Mouse (Mus musculus): ENCODE measurements at regions not wholly inside any gene's neighbourhood (a gene's known extent, or its start where the extent isn't known, plus 50 kb on each side); places are given as distances from the start of the nearest gene placed in this dataset.
"Not testable (repeated sequence)": the region's sequence is repeated elsewhere in the genome, so short reads cannot be mapped to it uniquely, and the experiment has no call there.

- 87% methylated on average over 4 of the region's 4 CpGs for WGBS
Observed at GRCm38 (mm10) chr7:118320307-118320706, 76.8 kb upstream of the Smg1 start.

GRCm38 (mm10) chr7:118318432-118319135 is 75.1 kb upstream of the Smg1 start:
- WGBS: 64% methylated on average over 12 of the region's 12 CpGs
- Histone ChIP-seq H3K4me1 (peaks cover 14% of the 10 kb centered on the region), H3K27me3 (replicated peaks; ENCODE audit: low read depth, poor library complexity, severe bottlenecking) (no peaks in the 10 kb centered on the region), H3K36me3 (replicated peaks) (no peaks in the 10 kb centered on the region), H3K4me3 (no peak overlapping the region), H3K9me3 (no peaks in the 10 kb centered on the region), H3K27ac (replicated peaks) (no peak overlapping the region)
- no peak for DNase-seq (ENCODE audit: low spot score)

More at GRCm38 (mm10) chr7:118320307-118320706, 76.8 kb upstream of the Smg1 start:
- Histone ChIP-seq H3K4me1 (peaks cover 10% of the 10 kb centered on the region), H3K27me3 (replicated peaks; ENCODE audit: low read depth, poor library complexity, severe bottlenecking) (no peaks in the 10 kb centered on the region), H3K9me3 (no peaks in the 10 kb centered on the region), H3K27ac (replicated peaks) (no peak overlapping the region), H3K36me3 (replicated peaks) (no peaks in the 10 kb centered on the region), H3K4me3 (no peak overlapping the region)
- DNase-seq (ENCODE audit: low spot score): no peak

GRCm38 (mm10) chr7:118314886-118315285 is 71.4 kb upstream of the Smg1 start:
- not testable (repeated sequence) for H3K36me3 ChIP-seq (replicated peaks); DNase-seq (ENCODE audit: low spot score); H3K27me3 ChIP-seq (replicated peaks; ENCODE audit: low read depth, poor library complexity, severe bottlenecking); H3K27ac ChIP-seq (replicated peaks); H3K9me3 ChIP-seq; H3K4me3 ChIP-seq
- WGBS: 70% methylated on average over 10 of the region's 10 CpGs
- H3K4me1 ChIP-seq: peaks cover 14% of the 10 kb centered on the region

GRCm38 (mm10) chr7:118314228-118314658 is 70.8 kb upstream of the Smg1 start:
- H3K4me1 ChIP-seq: peaks cover 14% of the 10 kb centered on the region
- WGBS: 84% methylated on average over 8 of the region's 8 CpGs
- no peaks in the 10 kb centered on the region for H3K27me3 ChIP-seq (replicated peaks; ENCODE audit: low read depth, poor library complexity, severe bottlenecking)
- no peak overlapping the region for H3K4me3 ChIP-seq
- no peak for DNase-seq (ENCODE audit: low spot score)
- H3K9me3 ChIP-seq: no peaks in the 10 kb centered on the region
- no peak overlapping the region for H3K27ac ChIP-seq (replicated peaks)
- H3K36me3 ChIP-seq (replicated peaks): no peaks in the 10 kb centered on the region

GRCm38 (mm10) chr7:118313818-118314217 is 70.3 kb upstream of the Smg1 start:
- Histone ChIP-seq H3K4me1 (peaks cover 14% of the 10 kb centered on the region), H3K9me3 (no peaks in the 10 kb centered on the region), H3K4me3 (no peak overlapping the region), H3K27ac (replicated peaks) (no peak overlapping the region), H3K36me3 (replicated peaks) (no peaks in the 10 kb centered on the region), H3K27me3 (replicated peaks; ENCODE audit: low read depth, poor library complexity, severe bottlenecking) (no peaks in the 10 kb centered on the region)
- 75% methylated on average over 8 of the region's 8 CpGs for WGBS
- DNase-seq (ENCODE audit: low spot score): no peak

- Histone ChIP-seq H3K27me3 (replicated peaks; ENCODE audit: low read depth, poor library complexity, severe bottlenecking) (no peaks in the 10 kb centered on the region), H3K4me1 (peaks cover 10% of the 10 kb centered on the region), H3K9me3 (no peaks in the 10 kb centered on the region), H3K36me3 (replicated peaks) (no peaks in the 10 kb centered on the region), H3K4me3 (no peak overlapping the region), H3K27ac (replicated peaks) (no peak overlapping the region)
- DNase-seq (ENCODE audit: low spot score): no peak
- 73% methylated on average over 5 of the region's 5 CpGs for WGBS
Observed at GRCm38 (mm10) chr7:118309733-118310132, 66.3 kb upstream of the Smg1 start.

- H3K27me3 ChIP-seq (replicated peaks; ENCODE audit: low read depth, poor library complexity, severe bottlenecking): no peaks in the 10 kb centered on the region
- no peak for DNase-seq (ENCODE audit: low spot score)
- 92% methylated on average over 2 of the region's 2 CpGs for WGBS
- H3K4me1 ChIP-seq: peaks cover 6% of the 10 kb centered on the region; the same call in 1 of the 2 replicates
- H3K4me3 ChIP-seq: no peak overlapping the region
- H3K9me3 ChIP-seq: no peaks in the 10 kb centered on the region
- H3K27ac ChIP-seq (replicated peaks): no peak overlapping the region
- no peaks in the 10 kb centered on the region for H3K36me3 ChIP-seq (replicated peaks)
Observed at GRCm38 (mm10) chr7:118308882-118309281, 65.4 kb upstream of the Smg1 start.

- H3K36me3 ChIP-seq (replicated peaks): no peaks in the 10 kb centered on the region
- H3K27me3 ChIP-seq (replicated peaks; ENCODE audit: low read depth, poor library complexity, severe bottlenecking): no peaks in the 10 kb centered on the region
- peak; percentile 84 for DNase-seq (ENCODE audit: low spot score)
- no peaks in the 10 kb centered on the region for H3K9me3 ChIP-seq
- 0 out of 2 replicates have a peak overlapping the region, but pooled peaks have one; percentile 18 for H3K4me3 ChIP-seq
- H3K27ac ChIP-seq (replicated peaks): no peak overlapping the region
- H3K4me1 ChIP-seq: peaks cover 18% of the 10 kb centered on the region
- under 1% methylated on average over 8 of the region's 8 CpGs for WGBS
Observed at GRCm38 (mm10) chr7:118304812-118305211, 61.3 kb upstream of the Smg1 start.

- peaks cover 18% of the 10 kb centered on the region for H3K4me1 ChIP-seq
Observed at GRCm38 (mm10) chr7:118304338-118304737, 60.9 kb upstream of the Smg1 start.

GRCm38 (mm10) chr7:118303921-118304320 is 60.5 kb upstream of the Smg1 start:
- WGBS: 87% methylated on average over 6 of the region's 6 CpGs
- no peak overlapping the region for H3K4me3 ChIP-seq
- H3K4me1 ChIP-seq: peaks cover 18% of the 10 kb centered on the region
- H3K27me3 ChIP-seq (replicated peaks; ENCODE audit: low read depth, poor library complexity, severe bottlenecking): no peaks in the 10 kb centered on the region
- no peaks in the 10 kb centered on the region for H3K36me3 ChIP-seq (replicated peaks)
- H3K27ac ChIP-seq (replicated peaks): no peak overlapping the region
- no peak for DNase-seq (ENCODE audit: low spot score)
- H3K9me3 ChIP-seq: no peaks in the 10 kb centered on the region

More at GRCm38 (mm10) chr7:118304338-118304737, 60.9 kb upstream of the Smg1 start:
- DNase-seq (ENCODE audit: low spot score): no peak
- WGBS: 62% methylated on average over 2 of the region's 2 CpGs
- Histone ChIP-seq H3K27ac (replicated peaks) (no peak overlapping the region), H3K36me3 (replicated peaks) (no peaks in the 10 kb centered on the region), H3K27me3 (replicated peaks; ENCODE audit: low read depth, poor library complexity, severe bottlenecking) (no peaks in the 10 kb centered on the region), H3K4me3 (no peak overlapping the region), H3K9me3 (no peaks in the 10 kb centered on the region)

- H3K4me3 ChIP-seq: no peak overlapping the region
- H3K27ac ChIP-seq (replicated peaks): peak overlapping the region; percentile 66
- WGBS: 47% methylated on average over 7 of the region's 7 CpGs
- peaks cover 23% of the 10 kb centered on the region for H3K4me1 ChIP-seq
- peak; percentile 72 for DNase-seq (ENCODE audit: low spot score)
- H3K27me3 ChIP-seq (replicated peaks; ENCODE audit: low read depth, poor library complexity, severe bottlenecking): no peaks in the 10 kb centered on the region
- no peaks in the 10 kb centered on the region for H3K36me3 ChIP-seq (replicated peaks)
- no peaks in the 10 kb centered on the region for H3K9me3 ChIP-seq
Observed at GRCm38 (mm10) chr7:118300678-118301342, 57.3 kb upstream of the Smg1 start.

- peak; percentile 87 for DNase-seq (ENCODE audit: low spot score)
- WGBS: 2% methylated on average over 13 of the region's 13 CpGs
Observed at GRCm38 (mm10) chr7:118297613-118298012, 54.1 kb upstream of the Smg1 start.

More at GRCm38 (mm10) chr7:118297613-118298012, 54.1 kb upstream of the Smg1 start:
- peak overlapping the region; percentile 40; the same call in 1 of the 2 replicates for H3K27ac ChIP-seq (replicated peaks)
- H3K9me3 ChIP-seq: peaks cover 8% of the 10 kb centered on the region; the same call in 1 of the 2 replicates
- H3K36me3 ChIP-seq (replicated peaks): no peaks in the 10 kb centered on the region
- peak overlapping the region; percentile 31; the same call in 1 of the 2 replicates for H3K4me3 ChIP-seq
- no peaks in the 10 kb centered on the region for H3K27me3 ChIP-seq (replicated peaks; ENCODE audit: low read depth, poor library complexity, severe bottlenecking)
- peaks cover 17% of the 10 kb centered on the region for H3K4me1 ChIP-seq
